Mouse (Mus musculus): ENCODE results near the gene Rnf220.

Gene Rnf220

DNA sequence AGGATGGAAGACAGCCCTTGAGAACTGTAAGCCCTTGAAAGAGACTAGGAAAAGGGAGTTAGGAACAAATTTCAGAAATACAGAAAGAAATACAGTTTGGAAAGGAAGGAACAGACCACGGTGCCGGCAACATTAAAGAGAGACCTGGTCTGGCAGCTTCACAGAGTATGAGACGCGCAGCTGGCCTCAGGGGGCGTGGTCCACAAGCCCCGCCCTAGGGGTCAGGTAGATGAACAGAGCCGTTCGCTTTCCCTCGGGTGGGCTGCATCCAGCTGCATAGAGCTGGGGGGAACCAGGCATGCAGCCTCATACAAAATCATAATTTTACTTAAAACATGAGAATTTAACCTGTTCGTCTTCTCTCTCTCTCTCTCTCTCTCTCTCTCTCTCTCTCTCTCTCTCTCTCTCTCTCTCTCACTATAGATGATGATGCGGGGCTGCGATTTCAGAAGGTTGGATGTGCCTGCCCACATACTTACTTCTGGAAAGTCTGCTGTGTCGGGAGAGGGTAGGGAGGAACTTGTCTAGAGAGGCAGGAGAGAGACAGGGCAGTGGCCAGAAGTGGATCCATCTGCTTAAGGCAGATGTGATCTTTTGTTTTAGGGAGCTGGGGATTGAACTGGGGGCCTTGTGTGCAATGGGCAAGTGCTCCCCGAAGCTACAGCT lies 59.7 kb downstream of the Rnf220 start:
- DNase-seq = no peak

DNA sequence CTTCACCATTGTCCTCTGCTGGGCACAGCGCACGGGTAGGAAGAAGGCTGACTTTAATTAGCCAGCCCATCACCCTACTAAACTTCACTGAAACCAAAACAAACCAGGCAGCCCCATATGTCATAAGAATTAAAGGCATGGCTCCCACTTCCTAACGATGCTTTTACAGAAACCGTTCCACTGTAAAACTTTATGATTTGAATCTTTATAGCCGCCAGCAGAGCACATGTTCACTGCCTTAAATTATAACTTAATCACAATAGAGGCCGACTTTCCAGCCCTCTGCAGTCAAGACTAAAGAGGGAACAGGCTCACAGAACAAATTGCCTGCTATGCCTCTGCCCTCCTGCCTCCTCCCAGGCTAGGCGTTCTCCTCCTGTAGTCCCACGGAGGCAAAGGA lies 62.5 kb downstream of the Rnf220 start:
- no peak for DNase-seq

DNA sequence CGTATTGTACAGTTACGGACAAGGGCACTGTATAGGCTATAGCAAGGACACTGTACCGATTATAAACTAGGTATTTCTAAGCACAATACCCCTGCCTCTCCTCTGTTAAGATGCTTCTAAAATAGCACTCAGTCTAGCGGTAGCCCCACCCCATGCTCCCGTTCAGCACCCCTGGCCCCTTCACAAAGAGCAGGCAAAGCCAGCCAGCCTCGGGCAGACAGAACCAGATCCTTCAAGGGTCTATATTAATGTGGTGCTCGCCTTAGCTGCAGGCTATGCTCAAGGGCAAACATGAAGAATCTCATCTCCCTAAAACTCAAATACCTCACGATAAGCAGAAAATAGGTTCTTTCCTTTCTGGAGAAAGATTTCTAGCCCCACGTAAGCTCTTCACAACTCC lies 67.2 kb downstream of the Rnf220 start:
- DNase-seq = no peak

DNA sequence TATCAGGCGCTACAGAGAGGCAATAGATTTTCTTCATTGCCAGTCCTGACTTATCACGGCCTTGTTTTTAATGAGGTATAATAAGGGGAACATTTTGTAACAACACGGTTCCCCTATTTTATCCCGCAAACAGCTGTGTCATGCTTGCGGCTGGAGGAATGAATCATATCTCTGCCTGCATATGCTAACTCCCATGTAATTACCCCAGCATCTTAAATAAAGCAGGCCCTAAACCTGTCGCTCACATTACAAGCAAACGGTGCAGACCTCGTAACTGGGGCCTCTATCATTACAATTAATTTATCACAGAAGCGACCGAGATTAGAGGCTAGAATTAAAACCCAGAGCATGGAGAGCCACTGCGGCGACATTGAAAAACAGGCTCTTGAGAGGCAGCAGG lies 69.3 kb downstream of the Rnf220 start:
- no peak for DNase-seq

DNA sequence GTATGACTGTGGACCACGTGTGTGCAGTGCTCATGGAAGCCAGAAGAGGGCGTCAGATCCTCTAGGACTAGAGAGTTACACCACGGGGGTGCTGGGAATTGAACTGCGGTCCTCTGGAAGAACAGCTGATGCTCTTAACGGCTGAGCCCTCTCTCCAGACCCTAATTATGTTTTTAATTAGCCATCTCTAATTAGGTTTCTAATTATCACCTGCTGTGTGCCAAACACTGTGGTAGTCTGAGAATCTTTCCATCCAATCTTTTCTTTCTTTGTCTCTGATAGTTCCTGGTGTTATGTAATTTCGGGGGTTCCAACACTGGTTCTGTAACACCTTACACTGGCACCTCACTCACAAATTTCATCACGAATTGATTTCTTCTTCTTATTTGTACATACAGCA lies 75.8 kb downstream of the Rnf220 start:
- no peak for DNase-seq

DNA sequence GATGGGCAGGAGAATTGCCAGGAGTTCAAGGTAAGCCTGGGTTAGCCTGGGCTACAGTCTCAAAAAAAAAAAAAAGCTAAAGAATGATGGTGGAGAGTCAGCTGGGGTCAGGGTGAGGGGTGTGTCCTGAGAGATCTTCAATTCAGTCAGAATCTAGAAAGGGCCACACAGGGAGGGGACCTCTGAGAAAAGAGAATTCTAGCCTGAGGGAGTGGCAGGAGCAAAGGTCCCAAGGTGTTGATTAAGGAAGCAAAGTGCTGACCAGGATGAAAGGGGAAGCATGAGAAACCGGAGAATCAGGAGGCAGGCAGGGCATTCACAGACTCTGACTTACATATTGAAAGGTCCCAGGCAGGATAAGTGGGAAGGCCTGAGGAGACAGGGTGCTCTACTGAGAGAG lies 80.0 kb downstream of the Rnf220 start:
- no peak for DNase-seq

DNA sequence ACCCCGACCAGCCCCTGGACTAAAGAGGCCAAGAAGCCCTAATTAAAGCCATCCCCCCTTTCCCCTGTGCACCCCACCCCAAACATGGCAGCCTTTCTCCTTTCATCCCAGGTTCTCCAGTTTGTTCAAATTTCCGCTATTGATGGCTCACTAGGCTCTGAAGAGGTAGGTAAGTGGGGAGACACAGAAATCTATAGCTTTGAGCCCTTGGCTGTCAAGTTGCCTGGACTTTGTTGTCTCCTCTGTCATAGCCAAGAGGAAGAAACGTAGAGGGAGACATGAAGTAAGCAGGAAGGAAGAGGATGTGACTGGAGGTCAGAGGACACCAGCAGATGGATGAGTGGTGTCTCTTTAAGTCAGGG lies 86.8 kb downstream of the Rnf220 start:
- DNase-seq = no peak

DNA sequence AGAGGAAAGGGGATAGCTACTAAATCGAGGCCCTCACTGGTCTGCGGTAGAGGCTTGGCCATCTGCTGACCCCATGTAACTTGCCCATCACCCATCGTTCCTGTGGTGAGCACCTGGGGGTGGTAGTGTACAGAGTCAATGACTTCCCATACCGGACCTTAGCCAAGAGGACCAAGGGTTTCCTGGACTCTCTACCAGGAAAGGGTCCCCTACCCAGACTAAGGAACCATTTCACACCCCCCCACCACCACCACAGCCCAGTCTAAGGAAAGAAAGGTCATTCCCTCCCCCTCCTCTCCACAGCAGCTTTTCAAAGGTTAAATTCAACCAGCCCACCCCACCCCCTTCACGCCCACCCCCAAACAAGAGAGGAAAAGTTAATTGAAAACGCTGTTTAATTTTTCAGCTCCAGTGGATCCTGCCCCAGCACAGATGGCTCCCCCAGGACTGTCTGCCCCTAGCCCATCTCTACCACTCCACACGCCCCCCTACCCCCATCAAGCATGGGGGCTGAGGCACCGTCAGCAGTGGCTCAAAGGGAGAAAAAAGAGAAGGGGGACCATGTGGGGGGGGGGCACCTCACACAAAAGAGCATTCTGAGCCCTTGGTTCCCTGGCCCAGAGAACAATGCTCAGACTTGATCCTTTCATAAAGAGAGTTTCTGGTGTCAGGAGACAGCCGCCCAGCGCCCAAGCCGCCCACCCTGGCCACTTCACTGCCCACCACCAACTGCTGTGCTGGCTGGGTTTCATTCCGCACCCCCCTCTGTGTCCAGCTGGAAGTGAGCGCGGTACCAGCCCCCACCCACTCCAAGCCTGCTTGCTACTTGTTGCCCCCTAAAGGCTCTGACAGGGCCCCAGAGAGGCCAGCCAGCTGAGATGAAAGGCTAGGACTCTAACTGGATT lies 87.5 kb downstream of the Rnf220 start:
- DNase-seq = no peak

DNA sequence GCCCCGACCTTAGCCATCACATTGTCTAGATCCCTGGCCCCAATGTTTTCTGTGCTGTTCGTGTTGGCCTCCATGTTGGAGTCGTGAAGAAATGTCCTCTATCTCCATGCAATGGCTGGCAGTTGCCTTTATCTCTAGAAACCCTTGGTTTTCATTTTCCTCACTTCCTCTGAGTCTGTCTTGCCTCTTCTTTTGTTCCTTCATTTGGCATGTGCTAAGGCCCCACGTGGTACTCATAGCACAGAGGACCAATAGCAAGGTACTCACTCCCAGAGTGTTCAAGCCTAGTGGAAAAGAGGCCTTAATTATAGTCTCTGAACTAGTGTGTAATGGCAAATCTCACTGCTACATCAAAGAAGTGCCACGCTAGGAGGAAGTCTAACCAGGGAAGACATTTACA lies 88.9 kb downstream of the Rnf220 start:
- DNase-seq = no peak

DNA sequence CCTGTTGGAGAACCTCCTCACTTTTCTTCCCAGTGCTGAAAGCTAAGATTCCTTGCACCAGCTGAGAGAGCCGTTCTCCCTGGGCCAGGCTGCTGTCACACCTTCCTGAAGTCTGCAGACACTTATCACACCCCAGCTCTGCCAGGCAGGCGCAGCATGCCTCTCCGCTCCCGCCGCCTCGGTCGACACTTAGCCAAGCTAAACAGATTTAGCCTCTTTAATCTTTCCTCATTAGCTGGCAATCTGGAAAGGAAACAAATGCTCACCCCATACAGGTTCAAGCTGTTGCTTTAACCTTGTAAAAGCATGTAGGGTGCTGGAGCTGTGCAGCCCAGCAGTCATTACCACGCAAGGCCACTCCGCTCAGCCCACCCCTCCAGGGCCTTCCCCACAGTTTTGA lies 90.9 kb downstream of the Rnf220 start:
- DNase-seq = no peak

DNA sequence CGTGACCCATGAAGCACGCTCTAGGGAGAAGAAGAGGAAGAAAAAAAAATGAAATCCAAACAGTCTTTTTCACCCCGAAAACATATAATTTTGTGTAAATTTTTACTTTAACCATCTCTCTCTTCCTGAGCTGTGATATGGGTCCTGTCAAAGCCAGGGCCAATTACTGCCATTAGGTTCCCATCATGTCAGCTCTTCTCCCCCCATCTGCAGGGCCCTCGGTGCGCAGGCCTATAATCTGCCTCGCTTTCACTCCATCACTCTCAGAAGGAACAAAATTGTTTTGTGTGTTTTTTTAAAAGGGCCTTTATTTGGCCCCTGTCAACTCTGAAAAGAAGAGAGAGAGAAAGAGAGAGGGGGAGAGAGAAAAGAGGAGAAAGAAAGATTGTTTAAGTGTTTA lies 91.6 kb downstream of the Rnf220 start:
- DNase-seq = no peak

DNA sequence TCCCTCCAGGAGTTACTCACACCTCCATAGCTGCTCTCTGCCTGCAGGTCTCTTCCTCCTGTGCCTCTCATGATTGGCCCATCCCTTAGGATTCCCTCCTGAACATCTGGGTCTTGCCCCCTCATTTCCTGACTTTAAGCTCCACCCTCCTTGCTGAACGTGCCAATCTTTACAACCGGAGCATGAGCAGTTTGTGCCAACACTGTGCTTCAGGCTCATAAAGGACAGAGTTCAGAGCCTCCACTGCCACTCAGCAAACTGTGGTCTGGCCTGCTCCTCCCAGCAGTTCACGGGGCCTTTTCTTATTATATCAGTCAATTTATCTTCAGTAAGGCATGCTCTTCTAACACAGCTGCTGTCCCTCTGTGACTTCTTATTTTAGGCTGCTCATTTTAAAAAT lies 93.4 kb downstream of the Rnf220 start:
- DNase-seq = no peak

DNA sequence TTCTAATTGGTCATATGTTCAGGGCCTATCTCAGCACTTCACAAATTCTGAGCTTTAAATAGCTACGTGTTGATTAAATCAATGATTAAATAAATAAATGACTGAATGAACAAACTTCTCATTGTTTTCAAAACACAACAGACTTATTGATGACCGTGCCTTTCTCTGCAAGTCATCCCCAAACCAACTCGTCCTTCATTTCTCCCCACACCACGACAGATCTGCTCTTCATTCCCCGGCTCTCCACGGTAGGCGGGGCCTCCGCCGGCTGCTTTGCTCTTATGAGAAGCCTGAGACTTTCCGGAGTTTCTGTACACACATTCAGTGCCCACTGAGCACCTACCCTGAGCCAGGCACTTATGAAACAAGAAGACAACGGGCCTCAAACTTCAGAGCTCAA lies 99.7 kb downstream of the Rnf220 start:
- no peak for DNase-seq

DNA sequence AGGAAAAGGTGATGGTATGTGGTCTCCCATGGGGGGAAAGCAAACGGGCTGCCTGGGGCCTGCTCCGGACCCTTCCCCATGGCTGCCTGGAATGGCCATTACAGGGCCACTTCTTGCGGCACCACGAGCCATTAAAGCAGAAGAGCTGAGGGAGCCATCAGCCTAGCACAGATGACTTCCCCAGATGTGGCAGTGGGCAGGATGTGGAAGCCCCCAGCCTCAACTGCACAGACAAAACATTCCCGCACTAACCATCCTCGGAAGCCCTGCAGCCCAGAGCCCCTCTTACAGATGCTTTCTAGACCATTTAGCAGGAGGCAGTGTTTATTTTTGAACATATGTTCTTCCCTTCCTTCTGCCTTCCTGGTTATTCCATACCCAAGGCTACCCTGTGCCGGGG lies 103.8 kb downstream of the Rnf220 start:
- DNase-seq = no peak

DNA sequence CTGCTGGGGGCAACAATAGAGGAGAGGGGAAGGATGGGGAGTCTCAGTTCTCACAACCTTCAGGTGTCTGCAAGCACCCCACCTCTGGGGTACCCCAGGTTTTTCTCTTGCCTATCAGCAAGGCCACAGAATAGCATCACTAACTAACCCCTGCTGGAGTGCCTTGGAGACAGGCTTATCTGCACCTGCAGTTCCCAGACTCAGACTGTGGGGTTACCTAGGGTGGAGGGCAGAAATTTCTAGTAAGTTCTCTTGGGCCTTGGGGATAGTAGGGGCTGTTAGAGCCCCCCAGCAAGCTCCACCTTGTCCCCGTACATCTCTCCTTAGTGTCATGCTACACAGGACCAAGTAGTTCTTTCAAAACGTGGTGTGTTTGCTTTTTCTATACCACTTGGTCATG lies 104.5 kb downstream of the Rnf220 start:
- no peak for DNase-seq

DNA sequence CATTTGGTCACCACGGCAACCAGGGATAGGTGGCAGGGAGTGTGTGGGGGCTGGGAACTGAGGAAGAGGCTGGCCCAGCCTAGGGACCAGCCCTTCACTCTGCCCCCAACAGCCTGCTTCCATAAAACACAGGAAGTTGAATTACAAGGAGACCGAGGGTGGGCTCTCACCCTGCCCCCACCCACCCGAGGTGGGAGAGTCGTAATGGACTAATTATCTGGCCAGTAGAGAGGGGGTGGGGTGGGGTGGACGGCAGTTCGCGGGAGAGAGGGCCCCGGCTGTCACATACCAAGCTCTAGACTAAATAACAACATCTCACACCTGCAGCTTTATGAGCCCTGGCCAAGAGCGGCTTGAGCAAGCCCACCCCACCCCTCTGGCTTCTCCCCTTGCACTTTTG lies 104.9 kb downstream of the Rnf220 start:
- no peak for DNase-seq

DNA sequence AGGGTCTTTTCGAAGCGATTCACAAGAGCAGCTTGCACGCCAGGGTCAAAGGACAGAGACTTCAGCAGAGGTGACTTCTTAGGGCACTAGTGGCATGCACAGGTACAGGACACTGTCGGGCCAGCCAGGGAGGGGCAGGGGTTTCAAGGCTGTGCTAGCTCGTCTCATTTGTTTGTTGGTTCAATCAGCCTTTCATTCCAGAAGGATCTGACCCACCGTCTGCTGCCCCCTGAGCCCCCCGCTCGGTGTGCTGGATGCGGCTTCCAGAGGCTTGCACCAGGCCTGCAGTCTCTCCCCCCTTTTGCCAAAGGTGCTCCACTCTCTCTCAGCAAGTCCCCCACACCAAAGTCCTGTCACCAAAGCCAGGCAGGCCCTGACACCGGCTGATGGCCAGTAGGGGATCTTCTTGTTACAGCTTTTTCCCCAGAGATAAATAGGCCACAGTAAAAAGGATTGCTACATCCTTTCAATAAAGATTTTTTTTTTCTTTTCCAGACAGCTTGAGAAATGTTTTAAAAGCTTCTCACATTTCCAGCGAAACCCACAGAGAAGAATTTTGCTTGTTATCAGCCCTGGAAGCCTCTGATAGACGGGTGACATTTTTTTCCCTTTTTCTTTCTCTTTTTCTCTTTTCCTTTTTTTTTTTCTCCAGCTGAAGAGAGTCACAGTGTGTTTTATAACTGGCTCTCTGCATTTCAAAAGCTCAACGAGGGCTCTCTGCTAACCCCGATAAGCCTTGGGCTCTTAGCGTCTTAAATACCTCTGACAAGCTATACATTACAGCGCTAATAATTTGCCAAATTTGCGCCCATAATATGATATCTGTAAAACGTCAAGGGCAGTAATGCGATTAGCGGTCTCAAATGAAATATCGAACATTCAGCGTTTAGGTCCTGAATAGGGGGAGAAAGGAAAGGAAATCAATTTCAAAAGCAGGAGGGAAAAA lies 105.7 kb downstream of the Rnf220 start:
- no peak for DNase-seq

DNA sequence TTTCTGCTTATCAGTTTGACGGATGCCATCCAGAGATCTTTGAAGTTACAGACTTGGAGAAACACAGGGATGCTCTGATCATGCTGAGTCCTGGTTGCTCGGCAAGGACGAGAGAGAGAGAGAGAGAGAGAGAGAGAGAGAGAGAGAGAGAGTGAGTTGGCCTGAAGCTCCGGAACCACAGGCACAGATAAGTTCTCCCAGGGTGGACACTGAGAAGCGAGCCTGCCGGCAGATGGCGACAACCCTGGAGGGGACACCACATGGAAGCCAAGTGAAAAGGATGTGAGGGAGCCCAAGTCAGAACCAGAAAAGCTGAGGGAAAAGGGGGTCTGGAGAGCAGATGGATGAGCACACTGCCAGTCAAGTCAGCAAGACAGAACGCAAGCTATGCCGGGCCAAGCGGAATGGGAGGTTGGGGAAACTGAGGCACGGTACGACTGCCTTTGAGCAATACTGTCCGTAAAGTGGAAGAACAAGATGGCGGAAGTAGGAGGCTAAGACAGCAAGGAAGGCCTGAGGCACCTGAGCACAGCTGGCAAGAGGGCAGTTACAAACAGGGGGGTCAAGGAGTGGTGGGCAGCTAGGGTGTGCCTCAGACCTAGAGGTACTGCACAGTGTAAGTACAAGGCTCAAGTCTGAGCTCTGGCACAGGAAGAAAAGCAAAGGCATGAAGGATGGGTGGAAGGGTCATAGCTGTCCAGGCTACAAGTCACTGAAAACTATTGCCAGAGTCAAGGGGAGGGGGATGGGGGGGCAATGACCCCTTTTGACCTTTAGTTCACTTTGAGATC lies 107.4 kb downstream of the Rnf220 start:
- no peak for DNase-seq

DNA sequence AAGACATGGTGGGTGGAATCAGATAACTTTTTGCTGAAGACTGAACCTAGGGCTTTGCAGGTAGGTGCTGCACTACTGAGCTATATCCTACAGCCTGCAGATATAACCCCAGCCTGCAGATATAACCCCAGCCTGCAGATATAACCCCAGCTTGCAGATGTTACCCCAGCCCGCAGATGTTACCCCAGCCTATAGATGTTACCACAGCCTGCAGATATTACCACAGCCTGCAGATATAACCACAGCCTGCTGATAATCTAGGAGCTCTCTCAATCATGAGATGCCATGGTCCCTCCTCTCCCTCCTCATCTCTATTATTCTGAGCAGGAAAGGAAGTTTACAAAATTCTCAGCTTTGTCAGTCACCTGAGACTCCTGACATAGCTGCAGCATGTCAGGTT lies 111.6 kb downstream of the Rnf220 start:
- no peak for DNase-seq

DNA sequence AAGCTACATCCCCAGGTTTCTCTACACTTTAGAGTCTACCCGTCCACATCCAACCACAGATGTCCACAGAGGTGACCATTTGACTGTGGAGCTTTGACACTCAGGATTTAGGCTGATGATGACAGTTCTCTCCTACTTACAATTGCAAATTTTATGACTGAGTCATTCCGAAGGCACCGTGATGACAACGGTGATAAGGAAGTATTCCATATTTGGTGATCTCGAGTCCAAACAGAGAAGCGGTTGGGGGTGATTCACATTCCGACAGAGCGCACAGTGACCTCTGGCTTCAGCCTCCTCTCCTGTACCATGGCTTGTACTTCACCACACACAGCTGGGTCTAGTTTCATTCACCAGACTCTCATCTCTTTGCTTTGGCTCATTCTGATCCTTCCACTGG lies 115.0 kb downstream of the Rnf220 start:
- no peak for DNase-seq

DNA sequence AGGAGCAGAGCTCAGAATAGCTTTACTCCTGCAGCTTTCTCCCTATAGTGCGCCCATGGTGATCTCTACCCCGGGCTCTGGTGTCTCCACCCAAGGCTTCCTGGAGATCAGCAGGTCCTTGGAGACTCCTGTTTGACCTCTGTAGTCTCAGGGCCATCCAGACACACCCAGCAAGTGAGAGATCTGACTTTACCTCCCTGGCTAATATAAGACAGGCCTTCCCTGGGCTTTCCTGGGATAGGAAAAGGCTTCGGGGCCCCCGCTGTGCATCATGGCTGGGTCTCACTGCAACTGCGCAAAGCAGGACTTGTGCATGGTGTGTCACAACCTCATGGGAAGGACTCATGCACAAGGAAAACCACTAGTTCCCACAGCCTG lies 116.3 kb downstream of the Rnf220 start:
- DNase-seq = no peak

DNA sequence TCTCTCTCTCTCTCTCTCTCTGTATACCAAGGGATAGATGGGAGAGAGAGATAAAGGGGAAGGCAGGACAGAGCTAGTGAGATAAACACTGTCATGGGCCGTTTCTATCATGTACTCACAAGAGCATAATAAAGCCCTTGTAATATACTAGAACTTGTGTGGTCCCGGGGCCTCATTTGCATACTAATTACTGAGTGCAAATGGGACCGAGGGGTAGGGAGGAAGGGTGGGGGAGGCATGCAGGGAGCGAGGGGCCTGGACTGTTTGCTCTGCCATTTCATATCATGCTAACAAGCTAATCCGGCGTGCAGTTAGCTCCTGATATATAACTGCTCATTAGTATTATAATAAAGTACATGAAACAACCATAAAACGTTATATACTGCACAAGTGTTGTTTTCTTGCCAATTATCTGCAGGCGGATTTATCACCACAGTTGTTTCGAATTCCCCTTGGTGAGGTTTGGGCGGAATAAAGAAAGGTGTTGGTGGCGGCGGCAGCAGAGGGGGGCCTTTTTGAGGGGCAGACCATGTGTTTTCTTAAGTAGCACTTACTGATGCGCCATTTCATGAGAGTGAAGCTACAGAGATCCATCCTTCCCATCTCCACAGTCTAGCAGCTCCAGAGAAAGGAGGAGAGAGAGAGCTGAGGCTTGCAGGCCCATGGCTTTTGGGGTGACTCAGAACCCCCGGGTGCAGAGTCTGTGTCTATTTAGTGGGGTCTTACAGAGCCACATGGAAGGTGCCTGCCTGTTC lies 116.9 kb downstream of the Rnf220 start:
- DNase-seq = no peak
